Mouse (Mus musculus) cerebellum, postnatal 4 days (tissue): Measurements from ENCODE around the gene E130309D02Rik.

Experiments
- DNase-seq, 2 experiments: peaks; one replicate each; pipeline ENCODE4 v3.0.0; 2022; ENCODE audit warnings: low spot score in 2 of 2, mixed read lengths in 1 of 2

E130309D02Rik gene

DNA sequence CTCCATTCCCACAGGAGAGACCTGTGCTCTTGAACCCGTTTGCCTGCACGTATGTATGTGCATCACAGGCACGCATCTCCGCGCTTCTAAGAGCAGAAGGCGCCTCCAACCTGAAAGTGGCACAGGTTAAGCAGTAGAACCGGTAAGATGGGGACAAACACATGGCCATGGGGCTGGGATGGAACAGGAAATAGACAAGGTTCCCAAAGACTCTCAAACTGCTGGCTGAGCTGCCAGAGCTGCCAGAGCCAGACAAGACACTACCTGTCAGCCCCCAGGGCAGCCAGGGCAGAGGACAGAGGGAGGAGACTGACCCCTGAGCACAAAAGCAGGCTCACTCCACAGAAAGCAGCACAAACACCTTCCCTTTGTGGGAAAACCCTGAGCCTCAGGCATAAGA is 5.2 kb downstream of the E130309D02Rik start:
- no peak for DNase-seq

DNA sequence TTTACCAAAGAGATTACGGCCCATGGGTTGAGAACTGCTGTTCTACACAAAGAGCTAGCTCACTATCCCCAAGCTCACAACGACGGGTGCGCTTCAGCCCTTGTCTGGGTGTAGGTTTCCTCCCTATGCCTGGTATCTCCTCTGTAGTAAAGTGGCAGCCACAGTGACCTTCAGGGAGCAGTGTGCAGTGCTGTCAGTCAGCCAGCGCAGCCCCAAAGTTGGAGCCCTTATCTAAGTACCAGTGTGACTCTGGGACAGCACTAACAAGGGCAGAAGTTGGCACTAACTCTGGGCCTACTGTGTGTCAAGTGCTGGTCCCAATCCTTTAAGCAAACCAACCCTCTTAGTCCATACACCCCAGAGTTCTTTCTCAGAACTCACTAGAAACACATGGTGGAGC is 6.3 kb downstream of the E130309D02Rik start:
- no peak for DNase-seq

DNA sequence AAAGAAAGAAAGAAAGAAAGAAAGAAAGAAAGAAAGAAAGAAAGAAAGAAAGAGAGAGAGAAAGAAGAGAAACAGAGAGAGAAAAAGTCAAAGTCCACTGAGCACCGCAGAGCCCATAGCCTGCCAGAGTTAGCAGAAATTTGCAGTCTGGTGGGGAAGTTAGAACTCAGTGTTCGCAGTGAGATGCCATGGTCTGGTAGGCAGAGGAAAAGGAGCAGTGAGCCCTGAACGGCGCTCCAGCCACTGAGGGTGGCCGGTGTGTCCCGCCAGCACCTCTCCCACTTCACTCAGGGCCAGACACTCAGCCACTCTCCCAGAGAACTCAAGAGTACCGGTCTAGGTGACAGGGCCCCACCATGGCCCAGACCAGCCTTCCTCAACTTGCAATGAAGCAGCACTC is 10.9 kb downstream of the E130309D02Rik start:
- DNase-seq = no peak

DNA sequence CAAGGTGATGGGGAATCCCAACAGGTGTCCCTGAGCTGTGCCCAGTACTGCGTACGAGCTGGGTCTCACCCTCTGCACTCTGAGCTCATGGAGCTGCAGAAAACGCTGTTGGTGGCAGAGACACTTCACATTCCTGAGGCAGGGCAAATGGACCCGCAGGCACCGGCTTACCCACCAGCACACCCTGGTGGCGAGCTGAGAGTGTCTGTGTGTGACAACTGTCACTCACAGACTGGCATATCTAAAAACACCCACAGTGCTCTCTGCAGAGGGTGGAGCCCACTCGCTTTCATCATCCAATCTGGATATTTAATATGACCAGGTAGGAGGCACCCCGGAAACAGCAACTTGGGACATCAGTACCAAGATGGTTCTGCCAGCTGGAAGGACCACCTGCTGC is 13.9 kb downstream of the E130309D02Rik start:
- DNase-seq = no peak

DNA sequence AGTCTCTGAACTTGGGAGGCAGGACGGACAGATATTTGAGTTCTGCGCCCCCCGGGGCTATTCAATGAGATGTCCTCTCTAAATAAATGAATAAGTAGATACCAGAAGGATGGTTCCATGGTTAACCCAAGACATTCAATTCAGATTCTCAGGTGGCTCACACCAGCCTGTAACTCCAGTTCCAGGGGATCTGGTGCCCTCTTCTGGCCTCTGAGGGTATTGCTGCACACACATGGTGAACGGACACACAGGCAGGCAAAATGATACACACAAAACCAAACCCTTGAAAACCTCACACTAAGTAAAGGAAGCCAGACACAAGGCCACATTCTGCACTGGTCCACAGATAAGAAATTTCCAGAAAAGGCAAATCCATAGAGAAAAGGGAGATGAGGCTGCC is 15.5 kb downstream of the E130309D02Rik start:
- peak; percentile 61 to 69 for DNase-seq

DNA sequence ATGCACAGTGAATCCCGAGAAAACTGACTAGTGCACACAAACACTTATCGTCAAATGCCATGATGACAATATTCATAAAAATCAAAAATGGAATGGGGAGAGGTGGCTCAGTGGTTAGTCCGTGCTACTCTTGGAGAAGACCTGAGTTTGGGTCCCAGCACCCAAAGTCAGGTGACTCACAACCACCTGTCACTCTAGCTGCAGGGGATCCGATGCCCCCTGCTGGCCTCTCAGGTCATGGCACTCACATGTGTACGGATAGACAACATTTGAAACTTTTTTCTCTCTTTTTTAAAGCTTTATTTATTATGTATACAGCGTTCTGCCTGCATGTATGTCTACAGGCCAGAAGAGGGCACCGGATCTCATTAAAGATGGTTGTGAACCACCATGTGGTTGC is 16.8 kb downstream of the E130309D02Rik start:
- no peak for DNase-seq

DNA sequence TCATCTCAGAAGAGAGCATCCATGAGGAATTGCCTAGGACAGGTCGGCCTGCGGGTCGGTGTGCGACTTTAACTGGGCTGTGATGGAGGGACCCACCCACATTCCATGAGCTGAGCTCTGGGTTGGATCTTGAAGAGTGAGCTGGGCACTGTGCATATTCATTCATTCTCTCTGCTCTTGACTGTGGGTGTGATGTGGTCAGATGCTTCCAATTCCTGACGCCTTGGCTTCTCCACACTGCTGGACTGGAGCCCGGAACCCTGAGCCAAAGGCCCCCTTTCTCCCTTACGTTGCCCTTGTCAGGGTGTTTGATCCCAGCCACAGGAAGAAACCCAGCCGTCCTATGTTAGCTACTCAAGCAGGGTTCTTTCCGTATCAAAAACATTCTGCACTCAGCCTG is 17.2 kb downstream of the E130309D02Rik start:
- DNase-seq = no peak

DNA sequence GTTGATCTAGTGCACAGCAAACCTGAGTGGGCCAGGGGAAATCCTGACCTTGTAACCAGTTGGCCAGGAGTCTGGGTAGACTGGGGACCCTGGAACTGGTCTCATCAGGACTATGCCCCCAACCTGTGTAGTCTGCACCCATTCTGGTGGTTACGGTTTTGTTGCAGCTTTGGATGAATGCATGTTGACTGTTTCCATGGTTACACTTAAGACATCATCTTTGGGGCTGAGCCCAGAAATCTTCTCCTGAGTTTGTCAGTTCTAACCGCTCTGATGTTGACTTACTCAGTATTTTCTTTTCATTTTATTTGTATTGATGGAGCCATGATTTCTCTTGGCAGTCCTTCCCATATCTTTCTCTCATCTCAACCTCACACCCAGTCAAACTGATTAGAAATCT is 19.8 kb downstream of the E130309D02Rik start:
- DNase-seq = no peak

DNA sequence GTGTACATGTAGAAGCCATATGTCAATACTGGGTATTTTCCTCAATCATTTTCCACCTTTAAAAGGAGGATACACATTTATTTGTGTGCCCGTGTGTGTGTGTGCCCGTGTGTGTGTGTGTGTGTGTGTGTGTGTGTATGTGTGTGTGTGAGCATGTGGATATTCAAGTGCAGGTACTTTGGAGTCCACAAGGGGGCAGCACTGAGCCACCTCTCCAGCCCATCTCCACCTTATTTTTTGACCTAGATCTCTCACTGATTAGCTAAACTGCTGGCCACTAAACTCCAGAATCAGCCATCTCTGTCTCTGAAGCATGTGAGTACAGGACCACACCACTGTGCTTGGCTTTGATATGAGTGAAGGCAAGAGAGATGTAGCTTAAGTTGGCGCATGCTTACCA is 20.3 kb downstream of the E130309D02Rik start:
- no peak for DNase-seq

DNA sequence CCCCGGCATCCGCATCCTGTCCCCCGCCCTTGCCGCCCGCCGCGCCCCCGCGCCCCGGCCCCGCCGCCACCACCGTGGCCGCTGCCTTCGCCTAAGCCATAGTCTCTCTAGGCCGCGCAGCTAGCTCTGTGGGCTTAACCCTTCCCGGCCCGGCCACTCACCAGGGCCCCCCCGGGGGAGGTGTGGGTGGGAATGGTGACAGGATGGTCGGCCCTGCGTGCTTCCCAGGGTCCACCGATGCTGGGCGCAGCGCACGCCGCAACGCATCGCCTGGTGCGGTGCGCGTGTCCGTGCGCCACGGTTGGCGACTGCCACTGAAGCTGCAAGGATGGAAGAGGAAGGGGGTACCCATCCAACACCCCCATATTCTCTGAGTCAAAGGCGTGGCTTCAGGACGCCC is 21.8 kb downstream of the E130309D02Rik start, which contains the start of gene Zfp853:
Gene Zfp853, minus strand, starts transcription at position 220 of the 400 bp plus-strand sequence.
- no peak for DNase-seq

DNA sequence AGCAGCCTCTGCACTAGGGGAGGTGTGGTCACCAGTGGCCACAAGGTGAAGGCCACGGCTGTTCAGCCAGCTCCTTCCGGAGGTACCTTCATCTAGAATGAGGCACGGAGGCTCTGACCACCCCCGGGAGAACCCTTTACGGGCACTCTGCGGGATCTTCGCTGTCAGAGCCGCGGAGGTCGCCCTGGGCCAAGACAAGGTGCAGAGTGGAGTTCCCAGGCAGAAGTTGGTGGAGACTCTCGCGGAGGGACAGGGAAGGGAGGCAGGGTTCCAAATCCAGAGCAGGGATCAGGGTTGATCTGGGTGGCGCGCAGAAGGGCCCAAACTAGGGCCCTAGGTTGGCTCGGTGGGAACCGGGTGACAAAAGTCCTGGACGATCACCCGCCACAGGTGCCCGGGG is 22.3 kb downstream of the E130309D02Rik start:
- DNase-seq = no peak

DNA sequence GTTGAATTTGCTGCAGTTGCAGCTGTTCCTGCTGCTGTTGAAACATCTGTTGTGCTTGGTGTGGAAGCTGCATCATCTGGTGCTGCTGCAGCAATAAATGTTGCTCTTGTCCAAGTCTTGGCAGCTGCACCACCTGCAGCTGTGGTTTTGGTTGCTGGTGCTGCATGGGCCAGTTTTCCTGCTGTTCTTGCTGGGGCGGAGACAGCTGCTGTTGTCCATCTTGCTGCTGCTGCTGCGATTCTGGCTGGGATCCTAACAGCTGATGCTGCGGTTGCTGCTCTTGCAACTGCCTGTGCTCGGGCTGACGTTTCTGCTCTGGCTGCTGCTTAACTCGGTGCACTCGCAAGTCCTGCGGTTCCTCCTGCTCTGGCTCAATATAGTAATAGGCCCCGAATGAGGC is 25.9 kb downstream of the E130309D02Rik start:
- no peak for DNase-seq

DNA sequence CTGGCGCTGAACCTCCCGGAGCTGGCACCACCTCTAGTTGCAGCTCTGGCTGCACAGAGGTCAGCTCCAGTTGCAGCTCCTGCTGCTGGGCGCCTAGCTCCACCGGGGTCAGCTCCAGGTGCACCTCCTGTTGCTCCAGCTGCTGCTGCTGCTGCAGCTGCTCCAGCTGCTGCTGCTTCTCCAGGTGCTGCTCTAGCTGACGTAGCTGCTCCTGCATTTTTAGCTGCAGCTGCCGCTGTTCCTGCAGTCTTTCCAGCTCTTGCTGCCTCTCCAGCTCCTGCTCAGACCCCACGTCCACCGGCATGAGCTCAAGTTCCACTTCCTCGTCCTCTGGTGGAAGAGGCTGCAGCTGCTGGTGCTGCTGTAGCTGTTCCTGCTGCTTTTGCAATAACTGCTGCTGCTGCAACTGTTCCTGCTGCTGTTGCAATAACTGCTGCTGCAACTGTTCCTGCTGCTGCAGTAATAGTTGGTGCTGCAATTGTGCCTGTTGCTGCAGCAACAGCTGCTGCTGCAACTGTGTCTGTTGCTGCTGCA is 26.7 kb downstream of the E130309D02Rik start:
- DNase-seq = no peak

DNA sequence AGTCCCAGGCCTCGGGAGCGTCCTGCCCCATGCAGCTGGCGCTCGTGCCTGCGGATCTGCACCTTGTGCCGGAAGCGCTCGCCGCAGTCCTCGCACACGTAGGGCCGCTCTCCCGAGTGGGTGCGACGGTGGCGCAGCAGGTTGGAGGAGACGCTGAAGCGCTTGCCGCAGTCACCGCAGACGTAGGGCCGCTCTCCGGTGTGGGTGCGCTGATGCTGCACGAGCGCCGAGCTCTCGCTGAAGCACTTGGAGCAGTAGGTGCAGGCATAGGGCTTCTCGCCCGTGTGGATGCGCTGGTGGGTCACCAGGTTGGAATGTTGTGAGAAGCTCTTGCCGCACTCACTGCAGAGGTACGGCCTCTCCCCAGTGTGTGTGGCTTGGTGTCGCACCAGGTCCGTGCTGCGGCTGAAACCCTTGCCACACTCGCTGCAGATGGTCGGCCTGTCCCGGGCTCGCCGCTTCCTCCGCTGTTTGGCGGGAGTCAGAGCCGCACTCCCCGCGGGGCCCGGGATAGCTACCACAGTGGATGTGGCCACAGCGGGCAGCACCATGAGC is 27.3 kb downstream of the E130309D02Rik start:
- no peak for DNase-seq

DNA sequence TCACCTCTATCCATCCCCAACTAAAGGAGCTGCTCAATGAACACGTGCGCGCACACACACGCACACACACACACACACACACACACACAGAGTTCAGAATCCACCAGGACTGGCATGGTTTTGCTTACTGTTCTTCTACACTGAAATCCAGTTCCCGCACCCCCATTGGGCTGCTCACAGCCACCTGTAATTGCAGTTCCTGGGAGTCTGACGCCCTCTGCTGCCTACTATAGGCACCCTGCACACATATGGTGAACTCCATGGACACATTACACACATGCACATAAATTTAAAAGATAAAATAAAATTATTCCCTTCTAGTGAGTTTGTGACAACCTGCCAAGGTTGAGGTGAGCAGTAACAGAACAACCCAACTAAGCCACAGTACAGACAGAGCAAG is 30.4 kb downstream of the E130309D02Rik start:
- DNase-seq = no peak

DNA sequence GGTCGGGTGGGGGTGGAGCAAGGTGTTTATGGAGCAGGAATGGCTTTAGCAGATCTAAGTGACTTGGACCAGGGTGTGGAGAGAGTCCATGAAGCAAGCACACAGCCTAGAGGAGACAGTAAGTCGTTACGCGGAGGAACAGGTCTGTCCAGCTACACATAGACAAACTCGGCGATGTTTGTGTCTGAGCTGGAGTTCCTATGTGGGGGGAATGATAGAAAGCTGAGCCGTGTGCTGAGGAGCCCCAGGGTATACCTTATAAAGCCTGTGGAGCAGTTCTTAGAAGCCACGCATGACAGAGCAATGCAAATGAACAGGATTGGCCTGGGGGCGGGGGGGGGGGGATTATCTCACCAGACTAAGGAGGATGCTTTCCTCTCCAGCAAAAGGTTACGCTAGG is 35.9 kb downstream of the E130309D02Rik start:
- DNase-seq = no peak

DNA sequence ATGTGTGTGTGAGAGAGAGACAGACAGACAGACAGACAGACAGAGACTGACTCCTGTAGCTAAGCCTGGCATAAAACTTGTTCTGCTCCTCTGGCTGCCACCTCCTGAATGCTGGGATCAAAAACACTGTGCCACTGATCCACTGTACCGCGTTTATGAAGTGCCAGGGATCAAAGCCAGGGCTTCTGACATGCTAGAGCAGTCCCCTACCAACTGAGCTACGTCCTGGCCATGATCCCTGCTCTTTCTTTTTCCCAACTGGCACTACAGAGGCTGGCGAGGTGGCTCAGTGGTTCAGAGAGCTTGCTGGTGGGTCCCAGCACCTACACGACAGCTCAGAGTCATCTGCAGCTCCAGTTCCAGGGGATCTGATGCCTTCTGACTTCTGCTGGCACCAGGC is 39.4 kb downstream of the E130309D02Rik start:
- DNase-seq = no peak

DNA sequence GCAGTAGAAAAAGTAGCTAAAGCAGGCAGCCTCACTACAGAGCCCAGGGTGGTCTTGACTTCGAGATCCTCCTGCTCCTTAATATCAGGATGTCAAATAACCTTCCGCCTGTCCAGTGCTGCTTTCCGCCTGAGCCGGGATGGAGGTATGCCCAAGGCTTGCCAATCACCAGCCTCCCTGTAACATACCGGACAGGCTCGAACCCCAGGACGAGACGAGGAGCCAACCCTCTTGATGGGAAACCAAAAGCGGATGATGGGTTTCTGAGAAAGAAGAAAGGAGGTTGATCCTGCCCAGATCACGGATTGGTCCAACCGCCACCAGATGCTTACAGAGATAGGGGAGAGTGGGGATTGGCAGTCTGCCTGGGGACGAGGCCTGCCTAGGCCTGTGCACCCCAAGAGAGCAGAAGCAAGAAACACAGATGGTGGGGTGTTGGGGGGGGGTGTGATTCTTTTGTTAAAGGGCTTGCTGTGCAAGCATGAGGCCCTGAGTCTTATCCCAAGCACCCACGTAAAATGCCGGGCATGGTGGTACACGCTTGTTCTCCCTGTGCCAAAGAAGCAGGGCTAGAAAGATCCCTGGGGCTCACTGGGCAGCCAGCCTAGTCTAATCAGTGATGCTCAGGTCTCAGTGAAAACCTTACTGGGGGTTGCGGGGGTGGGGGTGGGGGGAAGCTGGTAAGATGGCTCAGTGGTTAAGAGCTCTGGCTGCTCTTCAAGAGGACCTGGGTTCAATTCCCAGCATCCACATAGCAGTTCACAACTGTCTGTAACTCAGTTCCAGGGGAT is 42.4 kb downstream of the E130309D02Rik start:
- peak in 1 of 2 experiments; percentile 43 for DNase-seq

DNA sequence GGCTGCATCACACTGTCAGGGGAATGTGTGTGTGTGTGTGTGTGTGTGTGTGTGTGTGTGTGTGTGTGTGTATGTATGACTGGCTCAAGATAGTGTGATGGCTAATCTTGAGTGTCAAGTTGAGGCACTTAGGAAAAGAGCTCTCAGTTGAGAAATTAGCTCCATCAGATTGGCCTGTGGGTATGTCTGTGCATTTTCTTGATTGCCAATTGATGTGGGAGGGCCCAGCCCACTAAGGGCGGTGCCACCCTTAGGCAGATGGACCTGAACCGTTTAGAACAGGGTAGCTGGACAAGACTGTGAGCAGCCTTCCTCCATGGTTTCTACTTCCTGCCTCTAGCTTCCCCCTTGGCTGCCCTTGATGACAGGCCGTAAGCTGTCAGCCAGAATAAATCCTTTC is 43.1 kb downstream of the E130309D02Rik start:
- DNase-seq = no peak

DNA sequence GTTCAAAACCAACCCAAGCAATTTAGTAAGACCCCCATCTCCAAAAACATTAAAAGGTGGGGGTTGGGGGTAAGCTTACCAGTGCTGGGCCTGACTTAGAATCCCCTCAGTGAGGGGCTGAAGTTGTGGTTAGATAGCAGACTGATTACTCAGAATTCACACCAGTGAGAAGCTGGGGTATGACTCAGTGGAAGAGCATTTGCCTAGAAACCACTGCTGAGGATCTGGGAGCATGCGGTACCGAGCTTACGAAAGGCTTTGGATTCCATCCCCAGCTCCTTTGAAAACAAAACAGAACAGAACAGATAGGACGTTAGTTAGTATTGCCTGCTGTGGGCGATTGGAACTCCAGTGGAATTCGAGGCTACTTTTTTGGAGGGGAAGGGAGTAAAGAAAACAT is 43.5 kb downstream of the E130309D02Rik start:
- no peak for DNase-seq

DNA sequence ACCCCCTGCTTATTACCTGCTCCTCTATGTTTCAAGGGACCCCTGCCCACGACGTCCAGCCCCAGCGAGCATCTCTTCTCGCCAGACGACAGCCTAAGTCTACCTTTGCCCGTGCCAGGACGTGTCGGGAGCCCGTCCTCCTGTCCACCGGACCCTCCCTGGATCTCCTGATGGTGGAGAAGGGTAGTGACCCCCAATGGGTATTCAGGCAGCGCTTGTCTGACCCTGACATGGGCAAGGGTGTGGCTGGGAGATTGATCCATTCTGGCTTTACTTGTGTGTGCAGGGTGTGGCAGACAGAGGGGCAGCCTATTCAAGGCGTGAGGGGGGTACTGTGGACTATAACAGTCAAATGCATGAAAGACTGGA is 45.0 kb downstream of the E130309D02Rik start:
- DNase-seq = no peak

DNA sequence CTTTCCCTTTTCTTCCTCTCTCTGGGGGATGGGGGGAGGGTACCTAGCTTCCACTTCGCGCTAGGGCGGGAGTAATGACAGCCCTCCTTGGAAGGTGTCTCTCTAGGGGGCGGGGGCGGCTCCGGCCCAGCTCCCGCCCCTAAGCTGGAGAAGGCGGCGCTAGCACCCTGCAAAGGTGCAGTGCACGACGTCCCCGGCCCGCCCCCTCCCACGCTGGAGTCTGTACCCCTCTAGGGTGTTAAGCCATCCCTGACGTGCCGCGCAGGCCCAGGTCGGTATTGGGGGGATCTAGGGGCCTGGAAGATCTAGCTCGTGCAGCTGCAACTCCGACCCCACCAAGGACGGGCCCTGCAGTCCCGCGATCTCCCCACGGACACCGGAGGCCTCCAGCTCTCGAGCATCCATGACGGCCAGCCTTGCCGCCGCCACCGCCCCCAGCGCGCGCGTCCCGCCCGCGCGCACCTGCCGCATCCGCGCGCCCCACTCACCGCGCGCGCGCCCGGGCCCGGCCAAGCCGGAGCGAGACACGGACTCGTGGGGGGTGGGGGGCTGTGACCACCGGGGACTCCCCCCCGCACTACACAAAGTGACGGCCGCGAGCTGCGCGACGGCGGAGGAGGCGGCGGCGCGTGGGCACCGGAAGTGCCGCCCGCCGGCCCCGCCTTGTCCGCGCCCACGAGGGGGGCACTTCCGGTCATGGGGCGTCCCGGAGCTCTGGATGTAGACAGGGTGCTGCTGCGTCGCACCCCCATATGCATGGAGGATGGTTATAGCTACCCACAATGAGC is 45.6 kb downstream of the E130309D02Rik start, which contains the start of gene Zfp316:
Gene Zfp316, minus strand, starts transcription at position 660 of the 788 bp plus-strand sequence.
- peak in 1 of 2 experiments; percentile 74 for DNase-seq
